Mouse (Mus musculus): Measurements from ENCODE around the gene Dnah7a.
A peak's percentile ranks its signal among the peaks of the same experiment; 100 is the strongest.
"Not testable (repeated sequence)": the region's sequence is repeated elsewhere in the genome, so short reads cannot be mapped to it uniquely, and the experiment has no call there.

The Dnah7a gene

GRCm38 (mm10) chr1:53704164-53704563 lies 2.4 kb downstream of the Dnah7a start:
- DNase-seq (ENCODE audit: low spot score) = no peak

GRCm38 (mm10) chr1:53664268-53664667 lies 42.3 kb downstream of the Dnah7a start:
- DNase-seq (ENCODE audit: low spot score) = not testable (repeated sequence)

- DNase-seq (ENCODE audit: low spot score) = no peak
These were observed 66.5 kb downstream of the Dnah7a start for GRCm38 (mm10) chr1:53639865-53640794.

- DNase-seq (ENCODE audit: low spot score) = not testable (repeated sequence)
These were observed 70.9 kb downstream of the Dnah7a start for GRCm38 (mm10) chr1:53635641-53636040.

GRCm38 (mm10) chr1:53632040-53632439 lies 74.5 kb downstream of the Dnah7a start:
- DNase-seq (ENCODE audit: low spot score) = not testable (repeated sequence)

- DNase-seq (ENCODE audit: low spot score) = no peak
These were observed 76.6 kb downstream of the Dnah7a start for GRCm38 (mm10) chr1:53630011-53630410.

- DNase-seq (ENCODE audit: low spot score) = no peak
These were observed 93.1 kb downstream of the Dnah7a start for GRCm38 (mm10) chr1:53613486-53613885.

- not testable (repeated sequence) for DNase-seq (ENCODE audit: low spot score)
These were observed 125.3 kb downstream of the Dnah7a start for GRCm38 (mm10) chr1:53581326-53581725.

- not testable (repeated sequence) for DNase-seq (ENCODE audit: low spot score)
These were observed 148.7 kb downstream of the Dnah7a start for GRCm38 (mm10) chr1:53557918-53558317.

GRCm38 (mm10) chr1:53547018-53547417 lies 159.6 kb downstream of the Dnah7a start:
- peak; percentile 12 for DNase-seq (ENCODE audit: low spot score)

GRCm38 (mm10) chr1:53538356-53538755 lies 168.2 kb downstream of the Dnah7a start:
- DNase-seq (ENCODE audit: low spot score) = not testable (repeated sequence)

- not testable (repeated sequence) for DNase-seq (ENCODE audit: low spot score)
These were observed 171.8 kb downstream of the Dnah7a start for GRCm38 (mm10) chr1:53534826-53535225.

- not testable (repeated sequence) for DNase-seq (ENCODE audit: low spot score)
These were observed 180.6 kb downstream of the Dnah7a start for GRCm38 (mm10) chr1:53526021-53526420.

GRCm38 (mm10) chr1:53473699-53474098 lies 232.9 kb downstream of the Dnah7a start:
- no peak for DNase-seq (ENCODE audit: low spot score)

- not testable (repeated sequence) for DNase-seq (ENCODE audit: low spot score)
These were observed 234.5 kb downstream of the Dnah7a start for GRCm38 (mm10) chr1:53472084-53472483.

- DNase-seq (ENCODE audit: low spot score) = no peak
These were observed 239.3 kb downstream of the Dnah7a start for GRCm38 (mm10) chr1:53467325-53467670.

- DNase-seq (ENCODE audit: low spot score) = not testable (repeated sequence)
These were observed 239.9 kb downstream of the Dnah7a start for GRCm38 (mm10) chr1:53466524-53467324.

- DNase-seq (ENCODE audit: low spot score) = not testable (repeated sequence)
These were observed 267.4 kb downstream of the Dnah7a start for GRCm38 (mm10) chr1:53439173-53439572.

GRCm38 (mm10) chr1:53432433-53432832 lies 274.2 kb downstream of the Dnah7a start:
- not testable (repeated sequence) for DNase-seq (ENCODE audit: low spot score)

- no peak for DNase-seq (ENCODE audit: low spot score)
These were observed 300.7 kb downstream of the Dnah7a start for GRCm38 (mm10) chr1:53405803-53406325.

GRCm38 (mm10) chr1:53393936-53394760 lies 312.4 kb downstream of the Dnah7a start:
- peak; percentile 3 for DNase-seq (ENCODE audit: low spot score)

- no peak for DNase-seq (ENCODE audit: low spot score)
These were observed 317.8 kb downstream of the Dnah7a start for GRCm38 (mm10) chr1:53388762-53389161.
